Mouse (Mus musculus) cortical plate, adult 2 months (tissue): ENCODE results near the gene Trip12.

Experiments used
- CTCF ChIP-seq: fragments of 200-500 bp; IDR thresholded peaks from 2 replicates; pipeline ENCODE4 v1.5.1; 2011; ENCODE audit warnings: mild to moderate bottlenecking, control low read depth, low read length; ENCODE audit not compliant: insufficient read depth; ENCODE audit errors: extremely low read depth
- POLR2A ChIP-seq: fragments of 200-500 bp; IDR thresholded peaks from 2 replicates; pipeline ENCODE4 v1.6.1; 2011; ENCODE audit warnings: mild to moderate bottlenecking, low read length, control low read depth; ENCODE audit not compliant: insufficient read depth; ENCODE audit errors: extremely low read depth

DNA sequence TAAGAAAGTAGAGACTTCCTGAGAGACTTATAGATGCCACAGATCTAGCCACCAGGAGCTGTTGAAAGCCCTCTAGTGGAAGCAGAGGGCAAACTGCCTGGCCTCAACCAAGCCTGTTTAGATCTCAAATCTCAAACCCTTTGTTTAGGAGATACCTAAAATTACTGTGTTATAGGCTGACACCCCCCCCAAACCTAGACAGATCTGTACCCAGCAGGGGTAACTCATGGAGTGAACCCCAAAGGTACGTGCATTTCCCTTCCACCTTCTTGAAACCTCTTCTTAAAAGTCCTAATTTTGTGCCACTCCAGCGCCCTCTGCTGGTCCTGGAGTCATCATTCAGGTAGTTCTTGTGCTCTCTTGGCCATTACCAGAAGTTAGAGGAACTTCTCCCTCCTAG, 143.2 kb downstream of the Trip12 start:
- TF ChIP-seq POLR2A (no peak), CTCF (peak; percentile 66)
